Mouse (Mus musculus) 3T3-L1 (cell line): ENCODE results near the gene Kdm2a.

Experiments used
- DNase-seq: peaks from one replicate; pipeline ENCODE4 v3.0.0-alpha.2; 2015; ENCODE audit warnings: low read depth, low spot score

The Kdm2a gene

DNA sequence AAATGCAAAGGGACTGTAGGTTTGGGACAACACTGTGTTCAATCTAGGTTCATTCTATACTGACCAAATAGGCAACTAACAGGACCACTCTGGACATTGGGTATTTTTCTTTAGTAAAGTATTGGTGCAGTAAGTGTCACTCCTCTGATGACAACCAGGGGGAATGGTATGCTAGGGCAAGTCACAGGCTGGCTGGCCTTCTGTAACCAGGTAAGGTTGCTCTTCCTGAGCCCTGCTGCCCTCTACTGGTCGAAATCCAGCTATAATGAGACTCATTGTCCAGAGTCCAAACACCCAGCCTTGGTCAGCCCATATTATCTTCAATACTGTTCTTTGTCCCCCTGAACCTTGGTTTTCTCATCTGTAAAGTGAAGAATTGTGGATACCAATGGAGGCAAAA, 19.1 kb upstream of the Kdm2a start:
- DNase-seq: peak; percentile 84

DNA sequence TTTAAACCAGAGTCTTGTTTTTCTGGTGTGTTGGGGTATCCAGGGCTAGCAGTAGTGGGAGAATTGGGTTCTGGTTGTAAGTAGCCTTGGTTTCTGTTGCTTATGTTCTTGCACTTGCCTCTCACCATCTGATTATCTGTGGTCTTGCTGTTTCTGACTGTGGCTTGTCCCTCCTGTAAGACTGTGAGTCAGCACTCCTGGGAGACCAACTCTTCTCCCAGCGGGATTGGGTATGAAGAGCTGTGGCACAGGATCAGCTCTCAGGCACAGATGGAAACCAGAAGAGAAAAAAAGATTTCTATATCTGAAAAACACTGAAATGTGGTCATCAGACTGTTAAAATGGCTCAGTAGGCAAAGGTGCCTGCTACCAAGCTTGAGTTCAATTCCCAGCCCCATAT, 16.5 kb upstream of the Kdm2a start:
- DNase-seq: peak; percentile 45

DNA sequence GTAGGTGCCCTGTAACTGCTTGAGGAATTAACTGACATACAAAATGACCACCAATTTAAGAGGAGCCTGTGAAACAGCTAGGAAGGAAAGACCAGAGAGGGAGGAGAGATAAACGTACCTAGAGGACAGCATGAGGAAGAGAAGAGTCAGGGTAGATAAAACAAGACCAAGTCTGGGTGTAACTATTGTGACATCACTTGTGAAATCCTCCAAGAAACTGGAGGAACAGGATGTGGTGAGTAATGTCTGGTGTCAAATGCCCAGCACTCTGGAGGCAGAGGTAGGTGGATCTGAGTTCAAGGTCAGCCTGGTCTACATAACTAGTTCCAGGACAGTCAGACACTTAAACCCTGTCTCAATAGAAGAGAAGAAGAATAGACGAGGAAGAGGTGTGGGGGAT, 11.0 kb upstream of the Kdm2a start:
- peak; percentile 58 for DNase-seq

DNA sequence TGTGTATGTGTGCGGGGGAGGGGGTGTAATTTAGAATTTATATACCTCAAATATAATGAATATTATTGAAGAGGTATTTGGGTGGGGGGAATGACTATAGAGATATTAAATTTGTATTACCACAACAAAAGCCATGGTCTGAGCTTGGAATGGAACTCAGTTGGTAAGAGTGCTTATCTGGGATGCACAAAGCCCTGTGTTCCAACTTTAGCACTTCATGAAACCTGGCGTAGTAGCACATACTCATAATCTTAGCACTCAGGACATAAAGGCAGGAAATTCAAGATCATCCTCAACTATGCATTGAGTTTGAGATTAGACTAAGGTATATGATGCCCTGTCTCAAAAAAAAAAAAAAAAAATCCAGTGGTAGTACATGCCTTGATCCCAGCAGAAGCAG, 6.8 kb upstream of the Kdm2a start:
- no peak for DNase-seq

DNA sequence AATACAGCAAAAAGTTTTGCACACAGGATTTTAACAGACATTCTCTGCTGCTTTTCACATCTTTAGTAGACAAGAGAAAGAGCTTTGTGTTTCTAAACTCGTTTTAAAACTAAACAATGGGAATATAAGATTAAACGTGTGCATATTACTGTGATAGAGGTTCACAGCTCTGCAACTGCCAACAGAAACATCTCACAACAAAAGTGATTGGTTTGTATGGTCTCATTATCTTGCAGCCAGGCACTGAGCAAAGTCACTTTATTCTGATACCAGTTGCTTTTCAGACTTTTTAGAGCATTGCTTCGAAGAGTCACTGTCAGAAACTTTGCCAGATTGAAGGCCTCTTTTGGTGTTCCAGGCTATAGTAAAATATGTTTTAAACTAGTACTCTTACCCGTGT, 874 bp upstream of the Kdm2a start:
- no peak for DNase-seq

DNA sequence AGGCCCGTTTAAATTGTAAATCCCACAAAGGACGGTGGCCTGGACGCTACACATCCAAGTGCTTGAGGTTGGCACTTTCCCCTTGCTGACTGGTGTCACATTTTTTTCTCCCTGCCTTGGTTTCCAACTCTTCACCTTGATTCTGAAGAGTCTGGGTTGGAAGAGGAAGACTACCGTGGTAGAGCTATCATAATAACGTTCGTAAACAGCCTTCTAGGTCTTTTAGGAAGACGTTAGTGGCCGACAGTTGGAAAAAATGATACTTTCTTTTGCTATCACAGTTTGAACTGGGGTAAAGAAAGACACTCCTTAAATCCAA, 504 bp upstream of the Kdm2a start:
- DNase-seq: no peak

DNA sequence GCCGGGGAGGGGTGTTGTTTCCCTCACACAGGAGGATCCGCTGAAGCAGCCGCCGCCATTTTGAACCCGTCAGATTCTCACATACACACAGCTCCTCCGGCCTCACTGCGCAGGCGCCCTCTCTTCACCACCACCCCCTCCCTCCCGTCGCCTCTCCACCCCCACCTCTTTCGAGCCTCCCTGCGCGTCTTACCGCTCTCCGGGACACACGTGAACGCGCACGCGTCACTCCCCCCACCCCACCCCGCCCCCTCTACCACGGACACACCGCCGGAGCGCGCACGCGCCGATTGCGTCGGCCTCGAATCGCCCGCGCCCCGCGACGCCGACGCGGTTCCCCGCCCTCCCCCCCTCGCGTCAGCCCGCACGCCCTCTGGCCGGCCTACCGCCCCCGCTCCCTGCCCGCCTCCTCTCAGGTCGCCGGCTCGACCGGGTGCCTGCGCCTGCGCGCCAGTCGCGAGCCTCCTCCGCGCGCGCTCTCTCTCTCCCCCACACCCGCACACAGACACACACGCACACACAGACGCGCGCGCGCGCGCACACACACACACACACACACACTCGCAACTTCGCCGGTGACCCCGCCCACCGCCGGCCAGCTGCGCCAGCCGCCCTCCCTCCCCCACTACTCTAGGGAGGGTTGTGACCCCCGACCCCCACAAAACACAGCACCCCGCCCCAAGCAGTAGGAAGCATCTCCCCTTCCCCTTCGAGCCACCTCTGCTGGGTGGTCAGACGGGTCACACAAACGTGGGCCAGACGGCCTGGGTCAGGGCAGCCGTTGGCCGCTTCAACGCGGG, 887 bp downstream of the Kdm2a start:
- DNase-seq: peak; percentile 99

GRCm38 (mm10) chr19:4396081-4396997, 1.7 kb downstream of the Kdm2a start:
- peak; percentile 43 for DNase-seq

- DNase-seq: no peak
Observed at GRCm38 (mm10) chr19:4387276-4387675, 10.8 kb downstream of the Kdm2a start.

- no peak for DNase-seq
Observed at GRCm38 (mm10) chr19:4385026-4385425, 13.1 kb downstream of the Kdm2a start.

- peak; percentile 40 for DNase-seq
Observed at GRCm38 (mm10) chr19:4384322-4384721, 13.8 kb downstream of the Kdm2a start.

DNA sequence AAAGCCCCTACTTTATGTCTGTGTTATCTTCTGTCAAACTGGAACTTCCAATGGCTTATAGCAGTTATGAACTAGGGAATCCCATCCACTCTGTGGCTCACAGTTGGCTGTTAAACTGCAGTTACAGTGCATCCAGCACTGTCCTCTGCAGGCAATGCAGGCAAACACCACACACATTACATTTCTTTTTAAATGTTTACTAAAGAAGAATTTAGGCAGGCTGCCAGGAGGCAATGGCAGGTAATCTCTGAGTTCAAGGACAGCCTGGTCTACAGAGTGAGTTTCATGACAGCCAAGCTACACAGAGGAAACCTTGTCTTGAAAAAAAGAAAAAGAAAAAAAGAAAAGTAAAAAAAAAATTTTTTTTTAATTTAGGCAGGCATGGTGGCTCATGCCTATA, 14.8 kb downstream of the Kdm2a start:
- DNase-seq: no peak

- DNase-seq: peak; percentile 44
Observed at GRCm38 (mm10) chr19:4382303-4382702, 15.8 kb downstream of the Kdm2a start.

DNA sequence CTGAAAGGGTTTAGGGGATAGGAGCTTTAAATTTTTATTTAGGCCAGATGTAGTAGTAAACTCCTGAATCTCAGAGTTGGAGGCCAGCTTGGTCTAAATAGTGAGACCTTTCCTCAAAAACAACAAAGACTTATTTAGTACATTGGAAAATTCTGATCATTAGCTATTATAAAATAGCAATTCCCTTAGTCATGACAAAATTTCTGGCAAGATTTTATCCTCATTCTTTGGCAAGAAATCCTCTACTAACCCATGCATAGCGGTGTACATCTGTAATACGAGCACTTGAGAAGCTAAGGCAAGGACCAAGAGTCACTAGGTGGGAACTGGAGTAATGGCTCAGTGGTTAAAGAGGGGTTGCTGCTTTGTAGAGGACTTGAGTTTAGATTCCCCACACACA, 27.4 kb downstream of the Kdm2a start:
- peak; percentile 47 for DNase-seq

- peak; percentile 17 for DNase-seq
Observed at GRCm38 (mm10) chr19:4370254-4370653, 27.8 kb downstream of the Kdm2a start.

- no peak for DNase-seq
Observed at GRCm38 (mm10) chr19:4349455-4349854, 48.6 kb downstream of the Kdm2a start.

- DNase-seq: no peak
Observed at GRCm38 (mm10) chr19:4346479-4346878, 51.6 kb downstream of the Kdm2a start.

DNA sequence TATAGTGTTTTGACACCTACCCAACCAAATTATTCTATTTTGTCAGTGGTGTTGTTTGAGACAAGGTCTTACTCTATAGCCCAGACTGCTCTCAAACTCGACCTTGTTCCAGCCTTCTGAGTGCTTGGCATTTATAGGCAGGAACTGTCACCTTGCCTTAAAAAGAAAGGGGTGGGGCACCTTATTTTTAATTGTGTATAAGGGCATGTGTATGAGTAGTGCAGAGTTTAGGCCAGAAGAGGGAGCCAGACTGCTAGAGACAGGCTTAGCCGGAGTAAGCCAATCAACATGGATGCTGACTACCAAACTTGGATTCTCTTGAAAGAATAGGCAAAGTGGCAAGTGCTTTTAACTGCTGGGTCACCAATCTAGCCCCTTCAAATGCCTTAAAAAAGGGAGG, 59.9 kb downstream of the Kdm2a start:
- DNase-seq: peak; percentile 89

GRCm38 (mm10) chr19:4333791-4334190, 64.3 kb downstream of the Kdm2a start:
- peak; percentile 99 for DNase-seq

DNA sequence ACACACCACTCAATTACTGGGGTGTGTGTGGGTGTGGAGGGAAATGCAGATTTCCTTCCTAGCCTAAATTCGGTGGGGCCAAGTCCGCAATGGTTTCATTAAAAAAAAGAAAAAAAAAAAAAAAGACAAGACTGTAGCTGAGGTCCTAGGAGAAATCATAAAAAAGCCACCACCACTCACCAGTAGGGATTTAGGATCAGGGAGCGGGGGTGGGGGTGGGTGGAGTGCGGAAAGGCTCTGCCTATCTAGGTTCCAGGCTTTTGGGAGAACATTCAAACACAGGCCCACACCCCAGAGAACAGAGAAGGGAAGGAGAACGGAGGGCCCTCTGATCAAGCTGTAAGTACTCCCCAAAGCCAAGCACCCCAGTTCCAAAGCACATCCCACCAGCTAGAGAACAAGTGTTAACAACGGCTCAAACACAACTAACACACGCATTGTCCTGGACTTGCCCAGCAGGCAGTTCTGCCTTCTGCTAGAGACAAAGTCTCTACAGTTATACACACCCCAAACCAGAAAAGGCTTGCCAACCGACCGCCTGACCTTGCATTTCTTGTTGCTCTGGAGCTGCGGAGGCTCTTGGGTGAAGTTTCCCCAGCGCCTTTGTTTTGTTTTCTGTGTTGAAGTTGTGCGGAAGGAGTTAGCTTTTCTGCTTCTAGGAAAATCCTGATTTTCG, 64.8 kb downstream of the Kdm2a start:
- DNase-seq: peak; percentile 71

- peak; percentile 81 for DNase-seq
Observed at GRCm38 (mm10) chr19:4332653-4333052, 65.4 kb downstream of the Kdm2a start.

- no peak for DNase-seq
Observed at GRCm38 (mm10) chr19:4331273-4331672, 66.8 kb downstream of the Kdm2a start.
